Mouse (Mus musculus) megakaryocyte-erythroid progenitor cell, adult 5-6 weeks (primary cell): ENCODE results near the gene Rpl18. TPM values are rescaled to one million over a fixed set of nuclear protein-coding genes. Genes with fewer than 3 reads are reported as not detected.
A peak's percentile ranks its signal among the peaks of the same experiment; 100 is the strongest.

Source experiments
- ATAC-seq: replicated peaks from 2 replicates; pipeline ENCODE4 v1.8.0; 2016; ENCODE audit warnings: mild to moderate bottlenecking, inconsistent platforms; ENCODE audit not compliant: severe bottlenecking, poor library complexity, low FRiP score, low TSS enrichment
- total RNA-seq, 2 experiments: library from RNA; stranded (forward) in 1 of 2; stranded (reverse) in 1 of 2; fragments of 200-1000, 215-1000 nt in 1 of 2; fragments of >200 nt in 1 of 2; fragmentation: Nextera tagmentation in 1 of 2; gene quantifications; 2 replicates each; pipeline ENCODE4 v1.2.3; 2014 to 2017

Rpl18 gene
- total RNA-seq, 2 experiments from 2014 or later = 2,062 to 3,223 TPM

DNA sequence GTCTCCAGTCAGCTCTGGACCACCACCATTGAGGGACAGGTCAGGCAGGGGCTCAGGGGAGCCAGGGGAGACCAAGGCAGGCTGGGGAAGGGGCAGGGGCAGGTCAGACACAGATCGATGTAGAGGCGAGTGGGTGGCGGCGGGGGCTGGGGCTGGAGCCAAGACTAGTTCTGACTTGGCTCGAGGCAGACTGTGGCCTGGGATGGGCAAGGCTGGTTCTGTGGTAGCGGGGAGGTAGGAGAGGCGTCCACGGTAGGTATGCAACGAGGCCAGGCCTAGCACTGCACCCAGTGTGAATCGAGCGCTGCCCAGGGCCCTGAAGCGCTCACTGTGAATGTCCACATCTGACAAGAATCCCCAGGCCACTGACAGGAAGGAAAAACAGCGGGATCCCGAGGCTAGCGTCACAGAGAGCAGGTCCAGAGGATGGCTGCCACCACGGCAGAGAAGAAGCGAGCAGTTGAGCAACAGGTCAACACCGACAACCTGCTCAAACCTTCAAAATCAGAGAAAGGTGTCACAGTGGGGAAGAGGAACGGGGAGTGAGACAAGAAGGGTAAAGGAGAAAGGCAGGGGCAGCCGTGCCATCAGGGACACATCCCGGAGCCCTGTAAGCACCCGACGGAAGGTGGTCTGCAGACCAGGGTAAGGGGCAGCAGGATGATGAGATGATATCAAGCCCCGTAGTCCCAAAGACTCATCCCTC, 3.8 kb upstream of the Rpl18 start:
- ATAC-seq = no peak

DNA sequence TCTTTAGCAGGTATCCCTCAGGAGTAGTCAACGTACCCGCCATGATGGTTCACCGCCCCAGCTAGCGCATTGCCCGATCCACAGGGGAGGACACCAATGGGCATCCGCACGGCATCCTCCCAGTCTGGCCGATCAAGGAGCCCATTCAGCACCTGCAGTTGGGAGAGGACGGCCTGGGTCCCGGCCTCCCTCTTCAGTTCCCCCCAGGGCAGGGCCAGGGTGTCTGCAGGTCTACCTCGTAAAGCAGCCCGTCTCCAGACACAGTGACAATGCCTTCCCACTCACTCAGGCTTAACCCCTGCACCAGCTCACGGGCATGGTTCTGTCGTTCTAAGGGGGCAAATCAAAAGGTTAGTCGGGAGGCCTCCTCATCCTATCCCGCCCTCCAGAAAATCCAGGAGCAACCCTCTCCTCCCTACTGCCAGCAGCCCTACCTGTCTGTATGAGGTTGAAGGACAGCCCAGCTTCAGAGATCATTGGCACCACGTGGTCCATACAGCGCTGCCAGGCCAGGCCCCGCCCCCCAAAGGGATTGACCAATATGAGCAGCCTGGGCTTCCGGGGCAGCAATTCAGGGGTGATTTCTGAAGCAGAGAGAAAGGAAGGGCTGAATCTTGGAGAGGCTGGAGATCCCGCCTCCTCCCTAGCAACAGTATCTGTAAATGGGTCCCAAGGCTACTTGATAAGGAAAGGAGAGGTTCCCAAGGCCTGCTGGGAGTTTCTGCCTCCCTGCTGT, 3.1 kb upstream of the Rpl18 start:
- no peak for ATAC-seq

DNA sequence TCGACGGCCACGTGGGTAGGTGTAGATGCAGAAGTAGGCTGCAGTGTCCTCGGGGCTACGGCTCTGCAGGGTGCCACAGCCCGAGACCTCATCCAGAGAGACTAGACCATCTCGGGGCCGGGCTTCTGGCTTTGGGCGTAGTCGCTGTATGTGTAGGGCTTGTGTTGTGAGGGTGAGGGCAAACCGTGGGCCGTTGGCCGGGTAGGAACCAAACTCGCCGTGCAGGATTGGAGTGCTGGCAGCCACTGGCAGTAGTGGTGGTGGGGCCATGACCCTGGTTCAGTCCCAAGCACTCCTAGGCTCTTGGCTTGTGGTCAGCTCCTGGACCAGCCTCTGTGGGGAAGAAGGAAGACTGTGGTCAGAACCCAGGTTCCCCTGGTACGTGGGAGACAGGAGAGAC, 1.9 kb upstream of the Rpl18 start:
- no peak for ATAC-seq

DNA sequence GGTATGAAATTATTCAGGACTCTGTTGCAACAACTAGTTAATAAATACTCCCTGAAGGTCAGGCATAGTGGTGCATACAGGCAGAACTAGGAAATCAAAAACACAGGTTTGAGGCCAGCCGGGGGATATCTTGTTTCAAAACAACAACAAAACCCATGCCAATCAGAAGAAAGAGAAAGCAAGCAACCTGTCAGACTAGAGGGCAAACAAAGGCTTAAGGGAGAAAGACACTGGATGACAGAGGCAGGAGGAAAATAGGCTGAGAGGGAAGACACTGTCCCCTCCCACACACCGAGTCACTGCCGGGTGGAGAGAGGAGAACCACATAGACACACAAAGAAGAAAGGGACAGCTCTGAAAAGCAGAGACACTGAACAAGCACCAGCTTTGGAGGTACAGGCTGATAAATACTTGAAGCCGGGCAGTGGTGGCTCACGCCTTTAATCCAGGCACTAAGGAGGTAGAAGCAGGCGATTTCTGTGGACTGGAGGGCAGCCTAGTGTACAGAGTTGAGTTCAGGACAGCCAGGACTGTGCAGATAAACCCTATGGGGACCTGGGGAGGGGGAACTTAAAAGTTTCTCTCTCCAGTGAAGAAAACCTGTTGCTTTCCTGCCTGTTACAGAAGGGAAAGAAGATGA, 1.3 kb upstream of the Rpl18 start:
- no peak for ATAC-seq

GRCm38 (mm10) chr7:45714630-45715089, 597 bp upstream of the Rpl18 start:
- ATAC-seq = peak; percentile 1

DNA sequence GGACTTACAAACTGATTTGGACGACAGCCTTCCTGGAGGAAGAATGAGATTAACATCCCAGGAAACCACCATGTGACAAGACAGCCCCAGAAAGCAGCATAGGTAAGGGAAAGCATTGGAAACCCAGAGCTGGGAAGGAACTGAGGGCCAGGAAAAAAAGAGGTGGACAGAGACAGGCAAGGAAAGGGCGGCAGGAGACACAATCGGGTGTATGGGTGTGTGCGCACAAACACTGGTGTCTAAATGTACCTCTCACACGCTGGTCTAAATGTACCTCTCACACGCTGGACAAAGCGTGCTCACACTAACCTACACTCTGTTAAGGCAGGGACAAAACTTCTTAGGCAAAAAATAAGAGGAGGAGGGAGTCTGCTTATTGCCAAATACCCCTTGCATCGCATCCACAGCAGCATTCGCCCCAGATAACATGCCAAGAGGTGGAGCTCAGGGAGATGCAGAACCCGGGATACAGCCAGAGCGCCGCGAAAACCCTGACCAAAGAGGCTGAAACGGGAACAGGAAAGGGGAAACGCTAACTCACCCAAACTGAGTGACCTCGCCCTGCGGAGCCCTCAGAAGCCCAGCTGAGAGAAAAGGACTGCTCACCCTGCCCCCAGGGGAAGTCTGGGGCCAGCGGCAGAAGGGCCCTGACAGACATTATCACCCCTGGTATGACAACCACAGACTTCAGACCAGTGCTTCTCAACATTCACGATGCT, 643 bp downstream of the Rpl18 start:
- ATAC-seq = no peak

DNA sequence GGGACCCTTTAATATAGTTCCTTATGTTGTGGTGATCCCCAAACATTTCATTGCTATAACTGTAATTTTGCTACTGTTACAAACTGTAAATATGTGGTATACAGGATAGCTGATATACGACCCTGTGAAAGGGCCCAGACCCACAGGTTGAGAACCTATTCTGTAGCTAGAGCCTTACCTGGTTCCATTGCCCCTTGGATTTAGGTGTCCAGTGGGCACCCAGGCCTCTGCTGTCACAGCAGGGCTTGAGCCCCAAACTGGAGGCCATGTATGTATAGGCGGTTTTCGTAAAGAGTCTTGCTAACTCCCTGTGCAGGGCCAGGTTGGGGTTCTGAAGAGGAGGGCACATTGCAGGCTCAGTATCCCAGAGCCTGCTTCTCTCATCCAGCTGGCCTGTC, 1.2 kb downstream of the Rpl18 start:
- ATAC-seq = no peak

DNA sequence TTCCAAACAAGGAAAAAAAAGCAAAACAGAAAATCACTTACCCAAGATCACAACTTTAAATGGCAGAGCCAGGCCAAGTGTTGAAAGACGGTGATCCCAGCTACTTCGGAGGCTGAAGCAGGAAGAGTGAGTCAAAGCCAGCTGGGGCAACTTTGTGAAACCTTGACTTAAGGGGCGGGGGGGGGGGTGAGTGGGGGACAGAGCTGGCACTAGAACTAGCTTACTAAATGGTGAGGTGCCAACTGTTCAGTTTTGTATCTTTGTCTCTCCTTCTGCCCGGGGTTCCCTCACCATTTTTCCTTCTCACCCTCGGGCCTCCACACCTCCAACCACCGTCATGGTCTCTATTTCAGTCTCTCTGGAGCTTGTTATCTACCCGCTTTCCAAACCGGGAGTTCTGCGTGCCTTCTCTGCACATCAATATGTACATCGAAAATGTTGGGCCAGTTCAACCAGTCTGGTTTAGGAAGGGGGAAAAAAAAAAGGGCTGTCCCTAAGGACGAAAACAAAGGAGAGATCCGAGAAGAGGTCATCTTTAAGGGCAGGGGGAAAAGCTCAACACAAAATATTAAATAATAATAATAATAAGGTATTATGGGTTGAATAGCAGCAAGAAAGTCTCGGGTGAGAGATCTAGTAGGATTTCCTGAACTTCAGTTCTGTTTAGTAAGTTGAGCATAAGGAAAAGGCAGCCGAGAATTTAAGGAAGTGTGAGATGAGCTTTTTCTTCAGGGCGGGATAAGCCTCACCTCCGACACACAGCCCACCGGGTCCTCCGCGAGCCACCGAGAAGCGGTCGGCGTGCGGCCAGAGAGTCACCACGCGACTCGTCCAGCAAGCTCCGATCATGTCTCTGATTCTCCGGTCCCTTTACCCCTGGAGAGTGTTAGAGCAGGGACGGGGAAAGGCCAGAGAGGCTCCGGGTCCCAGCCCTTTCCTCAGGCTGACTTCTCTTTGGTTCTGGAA, 2.0 kb downstream of the Rpl18 start:
- ATAC-seq = peak; percentile 3

DNA sequence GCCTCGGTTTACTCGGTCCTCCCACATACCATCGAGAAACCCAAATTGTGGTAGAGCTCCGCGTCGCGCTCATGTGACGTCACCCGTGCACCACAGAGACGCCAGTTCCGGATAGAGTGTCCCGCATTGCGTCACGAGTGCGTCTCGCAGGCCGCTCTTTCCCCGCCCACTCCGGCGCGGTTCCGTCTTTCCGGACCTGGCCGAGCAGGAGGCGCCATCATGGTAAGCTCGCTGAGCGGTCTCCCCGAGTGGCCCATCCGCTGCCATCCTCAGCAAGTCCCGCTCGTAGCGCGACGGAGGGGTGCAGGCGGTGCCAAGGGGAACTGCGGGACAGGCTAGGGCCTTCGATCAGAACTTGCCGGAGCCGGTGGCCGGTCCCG, 2.7 kb downstream of the Rpl18 start, which contains the start of gene Sphk2:
Gene Sphk2 (minus strand): TSS at position 85 of the 380 bp plus-strand sequence.
- peak; percentile 63 for ATAC-seq

DNA sequence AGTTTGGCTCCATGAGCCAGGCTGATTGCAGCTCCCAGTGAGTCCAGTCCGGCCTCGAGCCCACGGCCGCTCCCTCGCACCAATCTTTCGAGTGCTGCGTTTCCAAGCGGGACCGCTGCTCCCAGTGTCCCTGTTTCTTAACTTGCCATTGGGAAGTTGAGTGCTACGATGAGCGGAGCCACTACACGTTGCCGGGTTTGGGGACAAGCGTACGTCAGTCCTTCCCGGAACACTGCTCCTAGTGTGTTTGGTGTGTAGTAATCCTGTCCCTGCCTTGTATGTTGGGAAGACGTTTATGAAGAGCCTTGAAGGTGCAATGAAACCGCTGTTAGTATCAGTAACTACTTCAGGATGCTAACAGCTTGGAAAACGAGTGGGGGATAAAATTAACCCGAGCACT, 3.1 kb downstream of the Rpl18 start:
- no peak for ATAC-seq

GRCm38 (mm10) chr7:45719180-45719579, 3.9 kb downstream of the Rpl18 start:
- no peak for ATAC-seq

DNA sequence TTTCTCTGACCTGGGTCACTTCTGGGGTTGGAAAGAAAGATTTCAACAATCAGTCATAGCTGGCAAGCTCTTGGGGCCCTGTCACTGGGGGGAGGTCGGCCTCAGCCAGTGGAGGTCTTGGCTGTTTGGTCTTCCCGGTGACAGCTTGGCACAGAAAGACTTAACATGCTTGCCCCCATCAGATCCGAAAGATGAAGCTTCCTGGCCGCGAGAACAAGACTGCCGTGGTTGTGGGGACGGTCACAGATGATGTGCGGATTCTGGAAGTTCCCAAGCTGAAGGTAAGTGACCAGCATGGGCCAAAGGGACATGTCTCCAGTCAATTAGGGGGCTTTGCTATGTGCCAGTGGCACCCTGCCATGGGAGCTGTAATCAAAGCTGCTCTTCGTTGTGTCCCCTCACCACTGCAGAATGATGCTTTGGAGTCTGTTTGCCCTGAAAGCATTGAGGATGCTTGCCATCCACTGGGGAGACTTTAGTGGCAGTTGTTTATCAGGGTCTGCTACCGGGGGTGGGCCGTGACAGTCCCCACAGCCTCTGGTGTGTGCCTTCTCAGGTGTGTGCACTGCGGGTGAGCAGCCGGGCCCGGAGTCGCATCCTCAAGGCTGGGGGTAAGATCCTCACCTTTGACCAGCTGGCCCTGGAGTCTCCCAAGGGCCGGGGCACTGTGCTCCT, 4.6 kb downstream of the Rpl18 start:
- no peak for ATAC-seq

GRCm38 (mm10) chr7:45720413-45721233, 5.4 kb downstream of the Rpl18 start, which contains the start of gene Fam83e:
Gene Fam83e, plus strand, starts transcription at chr7:45721212.
- no peak for ATAC-seq

DNA sequence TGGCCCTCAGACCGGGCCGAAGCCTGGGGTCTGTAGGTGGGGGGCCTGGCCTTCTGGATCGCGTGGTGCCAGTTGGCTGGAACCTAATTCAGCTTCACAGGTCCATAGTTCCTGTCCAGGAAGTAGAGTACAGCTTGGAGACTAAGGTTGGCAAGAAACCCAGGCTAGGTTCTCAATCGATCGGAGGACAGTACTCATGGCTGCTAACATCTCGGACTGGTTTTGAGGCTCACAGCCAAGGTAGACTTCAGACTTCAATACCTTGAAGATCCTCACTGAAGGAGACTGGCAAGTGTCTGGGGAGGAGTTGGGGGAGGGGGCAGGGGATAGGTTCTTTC, 5.9 kb downstream of the Rpl18 start:
- ATAC-seq = no peak

DNA sequence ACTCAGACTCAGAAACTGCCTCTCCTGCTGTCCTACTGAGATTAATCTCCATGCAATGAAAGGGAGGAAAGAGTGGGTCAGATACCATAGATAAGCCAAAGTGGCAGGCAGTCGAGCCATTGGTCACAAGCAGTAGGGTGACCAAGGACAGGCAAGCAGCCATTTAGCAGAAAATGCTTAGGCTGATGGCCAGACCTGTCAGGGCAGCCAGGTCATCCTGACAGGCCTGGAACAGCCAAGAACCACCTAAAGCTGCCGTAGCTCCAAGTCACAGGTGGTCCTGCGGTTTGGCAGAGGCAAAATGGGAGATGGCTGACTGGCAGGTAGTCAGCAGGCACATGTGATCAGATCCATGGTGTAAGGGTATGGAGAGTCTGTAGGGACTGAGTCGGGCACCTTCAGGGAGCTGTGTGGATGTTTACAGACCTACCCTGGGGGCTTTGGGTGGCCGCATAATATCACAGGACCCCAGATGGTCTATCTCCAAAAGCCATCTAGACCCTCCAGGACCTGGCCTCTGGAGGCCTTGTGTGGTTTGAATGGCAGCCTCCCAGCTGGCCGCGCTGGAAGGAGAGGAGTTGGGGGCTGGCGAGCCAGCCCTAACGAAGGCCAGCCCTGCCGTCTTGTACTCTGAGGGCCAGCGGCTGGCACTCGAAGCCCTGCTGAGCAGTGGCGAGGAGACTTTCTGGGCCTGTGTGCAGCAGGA, 6.5 kb downstream of the Rpl18 start:
- no peak for ATAC-seq

DNA sequence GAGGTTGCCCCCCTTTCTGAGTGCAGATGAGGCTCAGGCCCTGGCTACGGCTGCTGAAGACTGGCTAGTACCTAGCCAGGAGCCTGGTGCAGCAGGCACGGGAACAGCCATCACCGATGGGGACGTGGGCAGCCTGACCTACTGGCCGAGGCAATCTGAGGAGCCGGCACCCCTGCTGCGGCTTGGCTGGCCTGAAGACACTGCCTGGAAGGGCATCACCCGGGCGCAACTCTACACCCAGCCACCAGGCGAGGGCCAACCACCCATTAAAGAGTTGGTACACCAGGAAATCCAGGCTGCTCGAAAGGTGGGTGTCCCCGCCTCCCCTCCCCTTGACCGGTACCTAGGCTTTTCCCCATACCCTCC, 7.1 kb downstream of the Rpl18 start:
- no peak for ATAC-seq

- no peak for ATAC-seq
These were observed 8.0 kb downstream of the Rpl18 start for GRCm38 (mm10) chr7:45723301-45723700.
